16 mouse cellular contexts compared by ENCODE assay signal in genomic region chr2:17158463-17158862, GRCm38 (mm10).
A peak's percentile ranks its signal among the peaks of the same experiment; 100 is the strongest.
DNase-seq lines count a peak whose midpoint lies in the region; ATAC-seq and TF ChIP-seq lines count a peak whose summit lies in the region.
"Had no signal": no experiment of that assay in that cellular context is flagged by ENCODE, and none has a peak within 500 bp of the region (broad histone marks: within the 10 kb centered on the region; RNA-seq: fewer than 3 reads in every experiment).

No protein-coding gene starts in this region.

- no peak for TF ChIP-seq CTCF in hindbrain, postnatal 0 days (IDR thresholded peaks at IDR 0.05; ENCODE audit: low read depth)
- no peak for TF ChIP-seq CTCF in thymus, adult 2 months (IDR thresholded peaks at IDR 0.05; ENCODE audit: borderline replicate concordance, control insufficient read depth, extremely low read depth, insufficient read depth, low read length, poor library complexity)

- 46% methylated on average over 1 of the region's 1 CpGs for WGBS in hindbrain, postnatal 0 days
- 81% methylated on average over 1 of the region's 1 CpGs for WGBS in hindbrain, embryonic 12.5 days
- WGBS in thymus, adult 2 months: 89% methylated on average over 1 of the region's 1 CpGs

- DNase-seq in gastrocnemius, adult 18-20 months (ENCODE audit: low spot score): peak; percentile 5
- DNase-seq in gastrocnemius, postnatal 14 days: no peak
- peak; percentile 46 for DNase-seq in hindbrain, postnatal 0 days (ENCODE audit: low spot score)
- DNase-seq in heart, postnatal 4 days: peak; percentile 28
- DNase-seq in lung, postnatal 36 days: peak; percentile 21
- DNase-seq in thymus, adult 2 months: no peak
- DNase-seq: adrenal gland, postnatal 36 days; kidney, adult 11 months; right cerebral cortex, postnatal 25 days had no signal

- H3K9me3 ChIP-seq in hindbrain, postnatal 0 days (ENCODE audit: low read length): no peaks in the 10 kb centered on the region
- no peaks in the 10 kb centered on the region for H3K9me3 ChIP-seq in hindbrain, embryonic 12.5 days (replicated peaks)
- H3K9me3 ChIP-seq: G1E; liver, embryonic 15.5 days; stomach, embryonic 15.5 days had no signal

- no peak overlapping the region for H3K9ac ChIP-seq in hindbrain, postnatal 0 days (replicated peaks; ENCODE audit: low read length)
- H3K9ac ChIP-seq in hindbrain, embryonic 12.5 days: no peak overlapping the region
- H3K9ac ChIP-seq: liver, embryonic 15.5 days; stomach, embryonic 15.5 days had no signal

- no peak overlapping the region for H3K4me2 ChIP-seq in hindbrain, postnatal 0 days (ENCODE audit: low read depth, low read length)
- H3K4me2 ChIP-seq in hindbrain, embryonic 12.5 days (replicated peaks): no peak overlapping the region
- H3K4me2 ChIP-seq: liver, embryonic 15.5 days; stomach, embryonic 15.5 days had no signal

- no peak for TF ChIP-seq POLR2A in thymus, adult 2 months (IDR thresholded peaks at IDR 0.05; ENCODE audit: control insufficient read depth, extremely low read depth, insufficient read depth, low read length, poor library complexity)

- H3K4me3 ChIP-seq in hindbrain, postnatal 0 days (ENCODE audit: low read length): no peak overlapping the region
- no peak overlapping the region for H3K4me3 ChIP-seq in hindbrain, embryonic 12.5 days
- no peak overlapping the region for H3K4me3 ChIP-seq in thymus, adult 2 months (ENCODE audit: control insufficient read depth, insufficient read depth, low read length)
- H3K4me3 ChIP-seq: liver, embryonic 15.5 days; stomach, embryonic 15.5 days had no signal

- intact Hi-C loops in gastrocnemius, postnatal 14 days (cut with DNase I; ENCODE audit: low total_unique reads): no loop called here

- H3K36me3 ChIP-seq in hindbrain, postnatal 0 days (ENCODE audit: insufficient read depth, low read length): no peaks in the 10 kb centered on the region
- H3K36me3 ChIP-seq in hindbrain, embryonic 12.5 days: no peaks in the 10 kb centered on the region
- no peaks in the 10 kb centered on the region for H3K36me3 ChIP-seq in thymus, adult 2 months (ENCODE audit: control insufficient read depth, insufficient read depth, low read length)
- H3K36me3 ChIP-seq: G1E; liver, embryonic 15.5 days; stomach, embryonic 15.5 days had no signal

- H3K27me3 ChIP-seq in hindbrain, postnatal 0 days (ENCODE audit: insufficient read depth, low read length): no peaks in the 10 kb centered on the region
- H3K27me3 ChIP-seq in hindbrain, embryonic 12.5 days: no peaks in the 10 kb centered on the region
- H3K27me3 ChIP-seq in thymus, adult 2 months (ENCODE audit: control insufficient read depth, insufficient read depth, low read length): no peaks in the 10 kb centered on the region
- H3K27me3 ChIP-seq: liver, embryonic 15.5 days; stomach, embryonic 15.5 days had no signal

- no peaks in the 10 kb centered on the region for H3K4me1 ChIP-seq in hindbrain, postnatal 0 days (ENCODE audit: insufficient read depth, low read length)
- H3K4me1 ChIP-seq in hindbrain, embryonic 12.5 days: no peaks in the 10 kb centered on the region
- H3K4me1 ChIP-seq in thymus, adult 2 months (replicated peaks; ENCODE audit: control insufficient read depth, insufficient read depth, low read length): no peaks in the 10 kb centered on the region
- H3K4me1 ChIP-seq: liver, embryonic 15.5 days; stomach, embryonic 15.5 days had no signal

- no peak overlapping the region for H3K27ac ChIP-seq in hindbrain, postnatal 0 days
- H3K27ac ChIP-seq in hindbrain, embryonic 12.5 days: no peak overlapping the region
- no peak overlapping the region for H3K27ac ChIP-seq in thymus, adult 2 months (ENCODE audit: control insufficient read depth, insufficient read depth, low read length)
- H3K27ac ChIP-seq: liver, embryonic 15.5 days; stomach, embryonic 15.5 days had no signal

- ATAC-seq in hindbrain, postnatal 0 days: no peak
- no peak for ATAC-seq in hindbrain, embryonic 12.5 days (ENCODE audit: low FRiP score)
- ATAC-seq in megakaryocyte progenitor cell, adult 5-6 weeks (replicated peaks; ENCODE audit: poor library complexity): no peak
- ATAC-seq: forebrain, embryonic 14.5 days; midbrain, embryonic 16.5 days had no signal

Comparison
In these comparisons a context has a peak if more than half of its experiments do, and no peak if none do; other contexts are left out.
1. DNase-seq: peak in gastrocnemius, adult 18-20 months (single experiment), hindbrain, postnatal 0 days (single experiment), heart, postnatal 4 days (single experiment) and lung, postnatal 36 days (single experiment); none in gastrocnemius, postnatal 14 days (single experiment) and thymus, adult 2 months (single experiment).